Comparison of ENCODE assay signal across 8 mouse cellular contexts in the genomic region with DNA sequence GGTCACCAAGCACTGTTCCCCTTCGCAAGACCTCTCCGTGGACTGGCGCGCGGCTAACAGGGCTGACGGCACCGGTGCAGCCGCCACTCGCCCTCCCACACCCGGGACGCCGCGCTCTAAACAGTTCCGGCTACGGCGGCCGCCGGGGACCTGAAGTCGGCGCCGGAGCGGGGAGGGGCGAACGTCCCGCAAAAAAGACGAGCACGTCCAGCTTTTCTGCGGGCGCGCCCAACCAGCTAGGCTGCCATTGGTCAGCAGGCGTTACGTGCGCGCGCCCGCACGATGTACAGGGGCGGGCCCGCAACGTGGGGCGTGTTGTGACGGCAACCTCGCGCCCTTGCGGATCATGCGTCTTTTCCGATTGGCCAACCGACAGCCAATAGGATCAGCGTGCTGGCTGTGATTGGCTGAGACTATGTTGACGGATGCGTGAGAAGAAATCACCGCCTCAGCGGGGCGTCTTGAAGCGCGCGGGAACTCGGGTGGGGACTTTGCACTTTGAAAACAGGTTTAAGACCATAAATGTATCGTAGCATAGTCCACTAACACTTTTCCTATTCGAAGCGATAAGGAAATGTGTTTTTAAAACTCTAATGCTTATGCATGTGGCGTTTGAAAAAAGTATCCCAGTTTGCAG. TPM values are rescaled to one million over a fixed set of nuclear protein-coding genes. Genes with fewer than 3 reads are reported as not detected.
DNase-seq lines count a peak whose midpoint lies in the region; ATAC-seq and TF ChIP-seq lines count a peak whose summit lies in the region.

Cramp1l (minus strand) TSS at position 134 of the 637 bp plus-strand sequence.
Ift140 (plus strand) TSS at position 431 of the 637 bp plus-strand sequence.

- H3K4me2 ChIP-seq in forebrain, embryonic 13.5 days: peak within 1 kb of the TSS; percentile 94
- peak within 1 kb of the TSS; percentile 98 for H3K4me2 ChIP-seq in liver, postnatal 0 days (ENCODE audit: low read depth, low read length)
- H3K4me2 ChIP-seq in neural tube, embryonic 14.5 days (ENCODE audit: low read depth, low read length): peak within 1 kb of the TSS; percentile 99

- no peaks in the 10 kb centered on the region for H3K27me3 ChIP-seq in ES-Bruce4 (ENCODE audit: control insufficient read depth, insufficient read depth, low read length, poor library complexity, severe bottlenecking)
- no peaks in the 10 kb centered on the region for H3K27me3 ChIP-seq in forebrain, embryonic 13.5 days
- no peaks in the 10 kb centered on the region for H3K27me3 ChIP-seq in liver, postnatal 0 days (ENCODE audit: insufficient read depth, low read length)
- H3K27me3 ChIP-seq in neural tube, embryonic 14.5 days (ENCODE audit: control insufficient read depth, insufficient read depth, low read length): no peaks in the 10 kb centered on the region

- TF ChIP-seq CTCF in ES-Bruce4 (IDR thresholded peaks at IDR 0.05; ENCODE audit: low read depth, low read length): no peak
- no peak for TF ChIP-seq CTCF in liver, postnatal 0 days (IDR thresholded peaks at IDR 0.05; ENCODE audit: low read depth)

- H3K4me1 ChIP-seq in ES-Bruce4 (ENCODE audit: control insufficient read depth, insufficient read depth, low read length): no peaks in the 10 kb centered on the region
- peaks cover 27% of the 10 kb centered on the region for H3K4me1 ChIP-seq in forebrain, embryonic 13.5 days
- peaks cover 19% of the 10 kb centered on the region for H3K4me1 ChIP-seq in liver, postnatal 0 days (ENCODE audit: insufficient read depth)
- peaks cover 16% of the 10 kb centered on the region for H3K4me1 ChIP-seq in neural tube, embryonic 14.5 days (ENCODE audit: control insufficient read depth, insufficient read depth, low read length)

- H3K36me3 ChIP-seq in ES-Bruce4 (ENCODE audit: control insufficient read depth, insufficient read depth, low read length, poor library complexity, severe bottlenecking): peaks cover 8% of the 10 kb centered on the region
- peaks cover 35% of the 10 kb centered on the region for H3K36me3 ChIP-seq in forebrain, embryonic 13.5 days (ENCODE audit: poor library complexity, severe bottlenecking)
- H3K36me3 ChIP-seq in liver, postnatal 0 days (replicated peaks; ENCODE audit: insufficient read depth, low read length): peaks cover 23% of the 10 kb centered on the region
- peaks cover 8% of the 10 kb centered on the region; the same call in 1 of the 2 replicates for H3K36me3 ChIP-seq in neural tube, embryonic 14.5 days (ENCODE audit: control insufficient read depth, insufficient read depth, low read length)

- TF ChIP-seq EP300 in ES-Bruce4 (IDR thresholded peaks at IDR 0.05; ENCODE audit: insufficient read depth, low read depth, low read length): no peak
- TF ChIP-seq EP300 in liver, postnatal 0 days (IDR thresholded peaks at IDR 0.05; ENCODE audit: low read depth): 0 out of 2 replicates have a peak, but pooled peaks have one; percentile 2

- peak; percentile 99 for DNase-seq in heart, postnatal 10 days
- peak; percentile 97 for DNase-seq in large intestine, adult 2 months (ENCODE audit: low read depth, low spot score)
- DNase-seq in liver, postnatal 0 days: peak; percentile 99
- DNase-seq in testis, postnatal 10 days (ENCODE audit: low spot score): peak; percentile 98

- TF ChIP-seq POLR2A in ES-Bruce4 (IDR thresholded peaks at IDR 0.05; ENCODE audit: insufficient read depth, low read length): no peak

- no peaks in the 10 kb centered on the region for H3K9me3 ChIP-seq in ES-Bruce4 (replicated peaks; ENCODE audit: control insufficient read depth, insufficient read depth, low read length, poor library complexity, severe bottlenecking)
- H3K9me3 ChIP-seq in forebrain, embryonic 13.5 days (replicated peaks): no peaks in the 10 kb centered on the region
- no peaks in the 10 kb centered on the region for H3K9me3 ChIP-seq in liver, postnatal 0 days (ENCODE audit: low read length)
- no peaks in the 10 kb centered on the region for H3K9me3 ChIP-seq in neural tube, embryonic 14.5 days (ENCODE audit: control insufficient read depth, low read length)

- peak; percentile 97 for ATAC-seq in cerebellum, adult (ENCODE audit: insufficient number of reproducible peaks, low FRiP score, low TSS enrichment)
- ATAC-seq in forebrain, embryonic 13.5 days: peak; percentile 99
- peak; percentile 93 for ATAC-seq in liver, postnatal 0 days
- ATAC-seq in neural tube, embryonic 14.5 days (ENCODE audit: low read depth): peak; percentile 99

- 0 out of 2 replicates have a peak within 1 kb of the TSS, but pooled peaks have one; percentile 6 for H3K27ac ChIP-seq in ES-Bruce4 (ENCODE audit: insufficient read depth, low read length)
- peak within 1 kb of the TSS; percentile 85 for H3K27ac ChIP-seq in forebrain, embryonic 13.5 days
- peak within 1 kb of the TSS; percentile 91 for H3K27ac ChIP-seq in liver, postnatal 0 days (ENCODE audit: low read depth)
- peak within 1 kb of the TSS; percentile 79 for H3K27ac ChIP-seq in neural tube, embryonic 14.5 days (ENCODE audit: low read depth, low read length)

- WGBS in forebrain, embryonic 13.5 days: under 1% methylated on average over 60 of the region's 62 CpGs
- under 1% methylated on average over 62 of the region's 62 CpGs for WGBS in large intestine, adult 2 months
- under 1% methylated on average over 62 of the region's 62 CpGs for WGBS in liver, postnatal 0 days (ENCODE audit: insufficient replicate concordance)
- under 1% methylated on average over 62 of the region's 62 CpGs for WGBS in neural tube, embryonic 14.5 days

- H3K4me3 ChIP-seq in ES-Bruce4 (ENCODE audit: low read depth, low read length): peak within 1 kb of the TSS; percentile 84
- H3K4me3 ChIP-seq in forebrain, embryonic 13.5 days: peak within 1 kb of the TSS; percentile 99
- peak within 1 kb of the TSS; percentile 82 for H3K4me3 ChIP-seq in liver, postnatal 0 days (ENCODE audit: low read depth, low read length)
- H3K4me3 ChIP-seq in neural tube, embryonic 14.5 days (ENCODE audit: low read depth, low read length): peak within 1 kb of the TSS; percentile 98

- intact Hi-C loops in heart, postnatal 10 days (cut with DNase I): loop anchor here (5.0 kb wide), 2 partner anchors 73 to 257 kb away; partner anchors contain the start of gene Ube2i

- peak within 1 kb of the TSS; percentile 86 for H3K9ac ChIP-seq in ES-Bruce4 (ENCODE audit: low read depth, poor library complexity, severe bottlenecking)
- H3K9ac ChIP-seq in forebrain, embryonic 13.5 days: peak within 1 kb of the TSS; percentile 96
- H3K9ac ChIP-seq in liver, postnatal 0 days (replicated peaks): peak within 1 kb of the TSS; percentile 96
- peak within 1 kb of the TSS; percentile 82 for H3K9ac ChIP-seq in neural tube, embryonic 14.5 days (replicated peaks; ENCODE audit: low read depth, low read length)

RNA-seq across cellular contexts. Expression of gene Cramp1l, which starts in this region (rescaled TPM):
- 18.1 and 19.4 TPM in 2 replicates for polyA plus RNA-seq in ES-Bruce4 (2011; ENCODE audit: insufficient read depth, insufficient read length, low read depth, missing spikeins)
- 7.9 and 8.3 TPM in 2 replicates for polyA plus RNA-seq in forebrain, embryonic 13.5 days (2015; fragmentation: Nextera tagmentation; extraction: Ambion mirVana)
- total RNA-seq in heart, postnatal 10 days (2021): 10 to 100 TPM; 15.2 to 15.9 TPM
- polyA plus RNA-seq in large intestine, adult 2 months (2012; rRNA removed): 8.0 and 15.1 TPM in 2 replicates
- 1.4 and 1.8 TPM in 2 replicates for polyA plus RNA-seq in liver, postnatal 0 days (2015; fragmentation: Nextera tagmentation; extraction: Ambion mirVana)
- 9.2 and 10.1 TPM in 2 replicates for polyA plus RNA-seq in neural tube, embryonic 14.5 days (2014; fragmentation: Nextera tagmentation; extraction: Ambion mirVana)

RNA-seq across cellular contexts. Expression of gene Ift140, which starts in this region (rescaled TPM):
- 24.2 and 32.6 TPM in 2 replicates for polyA plus RNA-seq in ES-Bruce4 (2011; ENCODE audit: insufficient read depth, insufficient read length, low read depth, missing spikeins)
- polyA plus RNA-seq in forebrain, embryonic 13.5 days (2015; fragmentation: Nextera tagmentation; extraction: Ambion mirVana): 18.6 and 22.8 TPM in 2 replicates
- total RNA-seq in heart, postnatal 10 days (2021): 1 to 10 TPM; 7.3 to 7.8 TPM
- 7.8 and 9.4 TPM in 2 replicates for polyA plus RNA-seq in large intestine, adult 2 months (2012; rRNA removed)
- 36.9 and 42.7 TPM in 2 replicates for polyA plus RNA-seq in liver, postnatal 0 days (2015; fragmentation: Nextera tagmentation; extraction: Ambion mirVana)
- polyA plus RNA-seq in neural tube, embryonic 14.5 days (2014; fragmentation: Nextera tagmentation; extraction: Ambion mirVana): 18.5 and 21.9 TPM in 2 replicates

Comparison
In these comparisons a context has a peak if more than half of its experiments do, and no peak if none do; other contexts are left out.
1. Peak in every context shown above with its lines: DNase-seq, ATAC-seq, H3K4me3 ChIP-seq and H3K27ac ChIP-seq.
2. H3K27ac ChIP-seq: peak in every context shown above with its lines; median percentile 91 in liver, postnatal 0 days; 85 in forebrain, embryonic 13.5 days; 79 in neural tube, embryonic 14.5 days; 6 in ES-Bruce4.